Mouse (Mus musculus) bone marrow, adult 2 months (tissue): ENCODE measurements around the gene Synj1.

Experiments used
- CTCF ChIP-seq: fragments of 200-500 bp; IDR thresholded peaks from 2 replicates; pipeline ENCODE4 v1.5.1; 2011; ENCODE audit warnings: low read length, control low read depth; ENCODE audit not compliant: control insufficient read depth, insufficient read depth
- POLR2A ChIP-seq: fragments of 200-500 bp; IDR thresholded peaks from 2 replicates; pipeline ENCODE4 v1.6.1; 2011; ENCODE audit warnings: low read depth, mild to moderate bottlenecking, control low read depth, low read length, borderline replicate concordance; ENCODE audit not compliant: control insufficient read depth

DNA sequence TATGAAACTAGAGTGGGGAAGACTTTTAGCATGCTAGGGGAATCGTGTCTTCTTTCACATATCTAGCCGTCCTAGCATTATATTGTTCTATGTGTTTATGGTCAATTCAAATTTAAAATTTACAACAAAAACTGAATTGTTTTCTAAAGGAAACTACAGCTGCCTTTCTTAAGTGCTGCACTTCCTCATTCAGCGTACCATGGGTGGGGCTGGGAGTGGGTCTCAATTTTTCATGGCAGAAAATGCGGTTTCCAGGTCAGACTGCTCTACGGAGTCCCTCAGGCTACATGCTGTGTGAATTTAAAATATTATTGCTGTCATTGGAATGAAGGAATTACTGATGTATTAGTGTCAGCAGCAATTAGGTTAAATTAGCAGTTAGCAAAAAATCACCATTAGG is 15.6 kb downstream of the Synj1 start:
- TF ChIP-seq CTCF (no peak), POLR2A (no peak)
